Mouse (Mus musculus) kidney, embryonic 14.5 days (tissue): ENCODE results near the gene Pou3f1. TPM values are rescaled to one million over a fixed set of nuclear protein-coding genes. Genes with fewer than 3 reads are reported as not detected.

Source experiments
- ATAC-seq: fragments of 200-750 bp; cut with Nextera tagmentation; 2 replicates; pipeline ENCODE4 v1.8.0; 2017; ENCODE audit warnings: moderate number of reproducible peaks, mild to moderate bottlenecking, moderate TSS enrichment, moderate library complexity; ENCODE audit not compliant: low FRiP score, low TSS enrichment
- H3K27ac ChIP-seq: fragments of 300-500 bp; sonication (generic); 2 replicates; pipeline ENCODE4 v1.5.1; 2014; ENCODE audit warnings: low read depth, mild to moderate bottlenecking, low read length, moderate library complexity, mixed read lengths
- H3K27me3 ChIP-seq: fragments of 300-500 bp; sonication (generic); 2 replicates; pipeline ENCODE4 v1.6.1; 2014; ENCODE audit warnings: mild to moderate bottlenecking, low read length; ENCODE audit not compliant: control insufficient read depth, insufficient read depth
- H3K36me3 ChIP-seq: fragments of 300-500 bp; sonication (generic); 2 replicates; pipeline ENCODE4 v1.6.1; 2014; ENCODE audit warnings: low read length, mixed read lengths; ENCODE audit not compliant: control insufficient read depth, insufficient read depth
- H3K4me1 ChIP-seq: fragments of 300-500 bp; sonication (generic); 2 replicates; pipeline ENCODE4 v1.6.1; 2014; ENCODE audit warnings: low read length, mixed read lengths; ENCODE audit not compliant: control insufficient read depth, insufficient read depth
- H3K4me2 ChIP-seq: fragments of 300-500 bp; sonication (generic); replicated peaks from 2 replicates; pipeline ENCODE4 v1.6.1; 2014; ENCODE audit warnings: low read depth, mild to moderate bottlenecking, low read length
- H3K4me3 ChIP-seq: fragments of 300-500 bp; sonication (generic); 2 replicates; pipeline ENCODE4 v1.5.1; 2014; ENCODE audit warnings: mild to moderate bottlenecking, low read length
- H3K9ac ChIP-seq: fragments of 300-500 bp; sonication (generic); 2 replicates; pipeline ENCODE4 v1.6.1; 2014; ENCODE audit warnings: low read depth, mild to moderate bottlenecking, low read length, moderate library complexity
- H3K9me3 ChIP-seq: fragments of 300-500 bp; sonication (generic); 2 replicates; pipeline ENCODE4 v1.6.1; 2016; ENCODE audit warnings: low read length; ENCODE audit not compliant: control insufficient read depth
- WGBS: fragments of 180-500 bp; shearing (Covaris S2); extraction: QIAGEN DNeasy Blood & Tissue Kit; methylation state at CpG from one replicate; pipeline ENCODE4 v1.1.7; 2014; 5-methylcytosine and 5-hydroxymethylcytosine counted together
- polyA plus RNA-seq: library from polyadenylated mRNA; unstranded; fragments of >200 nt; fragmentation: Nextera tagmentation; extraction: Ambion mirVana; gene quantifications from 2 replicates; pipeline ENCODE4 v1.2.1, GENCODE M21; 2014

Gene Pou3f1
- polyA plus RNA-seq, 1 experiment from 2014 or later: 1.6 TPM

DNA sequence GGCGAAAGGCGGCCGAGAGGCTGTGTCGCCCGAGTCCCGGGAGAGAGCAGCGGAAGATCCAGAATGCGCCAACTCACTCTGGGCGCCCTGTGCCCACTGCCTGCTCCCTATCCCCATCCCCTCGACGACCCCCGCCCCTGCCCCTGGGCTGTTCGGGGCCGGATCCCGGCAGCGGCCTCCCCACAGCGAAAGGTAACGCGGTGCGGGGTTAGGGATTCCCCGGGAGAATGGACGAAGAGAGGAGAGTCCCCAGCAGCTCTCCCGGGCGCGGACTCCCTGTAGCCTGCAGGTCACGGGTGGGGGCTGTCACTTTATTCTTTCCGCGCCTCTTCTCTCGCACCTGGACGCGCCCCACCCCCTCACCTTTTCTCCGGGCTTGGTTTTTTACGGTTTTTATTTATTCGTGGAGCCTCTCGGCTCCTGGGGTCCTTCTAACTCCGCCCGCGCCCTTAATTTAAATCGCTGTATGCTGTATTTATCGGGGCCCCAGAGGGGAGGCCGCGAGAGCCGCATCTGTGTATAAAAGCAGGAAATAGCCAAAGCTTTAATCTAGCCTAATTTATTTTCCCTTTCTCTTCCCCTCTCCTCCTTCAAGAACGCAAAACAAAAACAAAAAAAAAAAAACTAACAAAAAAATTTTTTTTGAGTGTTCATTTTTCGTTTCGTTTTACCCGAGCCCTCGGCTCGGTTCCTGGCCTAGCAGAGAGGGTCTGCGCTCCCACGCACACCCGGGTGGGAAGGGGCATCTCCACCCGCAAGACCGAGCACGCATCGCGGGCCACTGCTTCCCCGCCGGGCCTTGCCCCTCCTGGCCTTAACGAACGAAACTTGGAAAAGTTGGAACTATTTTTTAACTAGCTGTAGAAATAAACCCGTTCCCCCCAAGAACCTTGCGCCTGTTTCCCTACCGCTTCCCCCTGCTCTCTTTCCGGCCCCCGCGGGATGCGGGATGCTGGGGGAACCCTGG, 2.9 kb downstream of the Pou3f1 start:
- H3K27ac ChIP-seq: no peak overlapping the region
- H3K36me3 ChIP-seq: no peaks in the 10 kb centered on the region
- 0 out of 2 replicates have a peak overlapping the region, but pooled peaks have one; percentile 28 for H3K9ac ChIP-seq
- H3K9me3 ChIP-seq: no peaks in the 10 kb centered on the region
- ATAC-seq: no peak
- peaks cover 14% of the 10 kb centered on the region for H3K4me1 ChIP-seq
- H3K4me3 ChIP-seq: peak overlapping the region; percentile 59
- H3K27me3 ChIP-seq: peaks cover 92% of the 10 kb centered on the region
- 2% methylated on average over 68 of the region's 68 CpGs for WGBS
- H3K4me2 ChIP-seq: peak overlapping the region; percentile 98

- WGBS: 48% methylated on average over 3 of the region's 3 CpGs
- no peak overlapping the region for H3K4me3 ChIP-seq
Measured at GRCm38 (mm10) chr4:124660603-124661002, 4.0 kb downstream of the Pou3f1 start.

DNA sequence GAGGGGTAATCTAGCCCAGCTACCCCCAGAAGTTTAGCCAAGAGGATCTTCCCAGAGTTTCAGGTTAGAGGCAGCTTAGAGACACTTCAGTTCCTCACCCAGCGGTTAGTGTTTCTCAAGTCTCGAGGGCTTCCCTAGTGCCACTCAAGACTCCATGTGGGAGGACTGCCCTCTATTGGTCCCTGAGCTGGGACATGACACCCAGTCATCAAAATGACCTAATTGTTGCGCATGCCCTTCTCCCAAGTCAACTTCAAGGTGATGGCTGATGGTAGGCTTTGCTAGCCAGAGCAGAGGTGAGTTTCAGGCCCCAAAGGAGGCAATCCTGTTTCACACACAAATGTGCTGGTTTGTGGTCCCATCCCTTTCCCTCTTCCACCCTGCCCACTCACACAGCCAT, 6.4 kb downstream of the Pou3f1 start:
- Histone ChIP-seq H3K36me3 (no peaks in the 10 kb centered on the region), H3K9ac (no peak overlapping the region), H3K4me1 (peaks cover 7% of the 10 kb centered on the region), H3K27ac (no peak overlapping the region), H3K9me3 (no peaks in the 10 kb centered on the region), H3K4me2 (no peak overlapping the region), H3K4me3 (no peak overlapping the region), H3K27me3 (peaks cover 79% of the 10 kb centered on the region)
- ATAC-seq: no peak
- WGBS: 56% methylated on average over 3 of the region's 3 CpGs

More at GRCm38 (mm10) chr4:124660603-124661002, 4.0 kb downstream of the Pou3f1 start:
- Histone ChIP-seq H3K4me2 (no peak overlapping the region), H3K4me1 (peaks cover 14% of the 10 kb centered on the region), H3K27ac (no peak overlapping the region), H3K36me3 (no peaks in the 10 kb centered on the region), H3K27me3 (peaks cover 90% of the 10 kb centered on the region), H3K9me3 (no peaks in the 10 kb centered on the region), H3K9ac (no peak overlapping the region)
- no peak for ATAC-seq

DNA sequence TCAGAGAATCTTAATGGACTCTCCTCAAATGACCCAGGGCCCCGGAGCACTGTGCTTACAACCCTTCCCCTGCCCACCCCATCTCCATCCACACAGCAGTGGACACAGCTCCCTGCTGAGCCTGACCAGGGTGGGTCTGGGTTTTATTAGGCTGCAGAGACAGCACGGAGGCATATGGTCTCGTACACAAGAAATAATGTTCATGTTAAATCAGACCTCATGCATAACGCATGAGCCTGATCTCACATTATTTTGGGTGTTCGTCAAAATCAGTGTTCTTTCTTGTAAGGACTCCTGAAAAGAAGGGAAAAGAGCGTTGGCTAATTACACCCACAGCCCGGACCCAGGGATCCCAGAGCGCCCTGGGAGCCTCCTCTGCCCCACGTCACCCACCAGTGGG, 7.6 kb downstream of the Pou3f1 start:
- no peaks in the 10 kb centered on the region for H3K9me3 ChIP-seq
- 75% methylated on average over 9 of the region's 9 CpGs for WGBS

GRCm38 (mm10) chr4:124664604-124665003, 8.0 kb downstream of the Pou3f1 start:
- H3K4me3 ChIP-seq: no peak overlapping the region
- H3K27me3 ChIP-seq: peaks cover 65% of the 10 kb centered on the region
- no peak overlapping the region for H3K27ac ChIP-seq
- H3K9me3 ChIP-seq: no peaks in the 10 kb centered on the region
- no peaks in the 10 kb centered on the region for H3K36me3 ChIP-seq
- no peak overlapping the region for H3K4me2 ChIP-seq
- H3K4me1 ChIP-seq: 0 out of 2 replicates have a peak, but pooled peaks cover under 1% of the 10 kb centered on the region
- ATAC-seq: no peak
- H3K9ac ChIP-seq: no peak overlapping the region
- WGBS: 57% methylated on average over 15 of the region's 15 CpGs

More for the DNA sequence above, 7.6 kb downstream of the Pou3f1 start:
- no peak for ATAC-seq
- H3K9ac ChIP-seq: no peak overlapping the region
- no peak overlapping the region for H3K4me3 ChIP-seq
- peaks cover 5% of the 10 kb centered on the region; the same call in 1 of the 2 replicates for H3K4me1 ChIP-seq
- no peaks in the 10 kb centered on the region for H3K36me3 ChIP-seq
- H3K27ac ChIP-seq: no peak overlapping the region
- H3K27me3 ChIP-seq: peaks cover 69% of the 10 kb centered on the region
- H3K4me2 ChIP-seq: no peak overlapping the region

DNA sequence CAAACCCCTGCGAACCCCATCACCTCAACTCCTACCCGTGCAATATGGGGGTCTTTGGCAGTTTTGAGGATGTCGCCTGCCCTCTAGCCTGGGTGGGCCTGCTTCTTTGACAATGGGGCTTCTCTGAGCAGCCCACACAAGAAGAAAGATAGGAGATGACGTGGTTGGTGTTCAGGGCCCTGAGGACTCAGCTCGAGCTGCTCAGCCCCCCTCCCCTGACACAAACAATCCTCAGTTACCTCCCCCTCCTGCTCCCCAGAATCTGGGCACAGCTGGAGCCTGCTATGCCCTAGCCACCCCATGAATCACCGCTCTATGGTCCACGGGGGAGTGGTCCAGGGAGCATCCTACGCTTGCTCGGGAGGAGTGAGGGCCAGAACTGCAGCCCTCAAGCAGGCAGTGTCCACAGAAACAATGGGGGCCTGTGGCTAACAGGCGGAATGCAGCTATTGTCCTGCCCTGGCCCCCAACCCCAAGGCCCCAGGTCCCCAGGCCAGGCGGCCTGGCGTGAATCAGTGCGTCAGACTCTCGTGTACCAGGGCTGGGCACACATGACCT, 10.9 kb downstream of the Pou3f1 start:
- Histone ChIP-seq H3K4me2 (no peak overlapping the region), H3K27ac (no peak overlapping the region), H3K9me3 (no peaks in the 10 kb centered on the region), H3K27me3 (peaks cover 50% of the 10 kb centered on the region), H3K4me3 (no peak overlapping the region), H3K36me3 (no peaks in the 10 kb centered on the region), H3K9ac (no peak overlapping the region), H3K4me1 (peaks cover 7% of the 10 kb centered on the region)
- ATAC-seq: no peak
- WGBS: 32% methylated on average over 14 of the region's 14 CpGs

DNA sequence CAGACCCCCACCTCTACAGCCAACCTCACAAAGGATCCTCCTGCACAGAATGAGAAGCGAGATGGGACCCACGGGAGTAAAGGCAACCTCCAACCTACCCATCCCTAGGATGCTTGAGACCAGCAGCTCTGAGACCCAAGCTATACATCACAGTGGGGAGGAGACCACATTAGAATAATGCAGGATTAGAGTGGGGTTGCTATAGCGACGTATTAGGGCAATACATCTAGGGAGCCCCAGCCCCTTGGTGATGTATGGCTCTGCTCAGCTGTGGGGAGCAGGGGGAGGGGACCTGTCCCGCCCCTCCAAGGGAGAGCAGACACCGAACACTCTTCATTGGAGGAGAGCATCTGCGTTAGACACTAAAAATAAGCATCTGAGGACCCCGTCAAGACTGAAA, 11.5 kb downstream of the Pou3f1 start:
- Histone ChIP-seq H3K4me1 (peaks cover 12% of the 10 kb centered on the region), H3K9ac (no peak overlapping the region), H3K9me3 (no peaks in the 10 kb centered on the region), H3K4me2 (no peak overlapping the region), H3K27ac (no peak overlapping the region), H3K36me3 (no peaks in the 10 kb centered on the region), H3K4me3 (no peak overlapping the region), H3K27me3 (peaks cover 50% of the 10 kb centered on the region)
- no peak for ATAC-seq
- 15% methylated on average over 8 of the region's 8 CpGs for WGBS

DNA sequence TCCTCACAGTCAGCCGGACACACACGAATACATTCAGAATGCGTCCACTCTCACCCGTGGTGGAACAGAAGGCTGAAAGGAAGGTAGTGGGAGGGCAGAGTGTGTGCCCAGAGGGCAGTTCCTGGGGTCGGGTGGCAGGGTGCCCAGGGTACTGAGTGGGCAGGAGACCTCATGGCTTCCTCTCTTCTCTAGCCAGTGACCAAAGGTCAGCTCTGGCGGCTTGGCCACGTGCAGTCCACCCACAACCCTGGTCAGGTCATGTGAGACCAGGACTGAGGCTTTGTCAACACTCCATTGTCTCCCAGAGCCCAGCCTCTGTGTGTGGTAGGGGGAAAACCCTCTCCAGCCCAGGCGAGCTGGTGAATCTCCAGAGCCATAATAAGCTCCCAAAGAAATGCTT, 13.6 kb downstream of the Pou3f1 start:
- Histone ChIP-seq H3K27ac (no peak overlapping the region), H3K4me2 (no peak overlapping the region), H3K9ac (no peak overlapping the region), H3K27me3 (peaks cover 32% of the 10 kb centered on the region), H3K4me1 (peaks cover 12% of the 10 kb centered on the region), H3K9me3 (no peaks in the 10 kb centered on the region), H3K4me3 (no peak overlapping the region), H3K36me3 (no peaks in the 10 kb centered on the region)
- 74% methylated on average over 8 of the region's 8 CpGs for WGBS
- ATAC-seq: no peak

GRCm38 (mm10) chr4:124671583-124671982, 15.0 kb downstream of the Pou3f1 start:
- H3K4me3 ChIP-seq: no peak overlapping the region
- H3K36me3 ChIP-seq: no peaks in the 10 kb centered on the region; the same call in 1 of the 2 replicates
- H3K27ac ChIP-seq: no peak overlapping the region
- no peaks in the 10 kb centered on the region for H3K9me3 ChIP-seq
- H3K4me2 ChIP-seq: no peak overlapping the region
- H3K4me1 ChIP-seq: peaks cover 12% of the 10 kb centered on the region
- H3K9ac ChIP-seq: no peak overlapping the region
- peaks cover 30% of the 10 kb centered on the region for H3K27me3 ChIP-seq
- 23% methylated on average over 7 of the region's 7 CpGs for WGBS
- ATAC-seq: no peak
